Mouse (Mus musculus): ENCODE measurements around the gene Kif13a.

DNA sequence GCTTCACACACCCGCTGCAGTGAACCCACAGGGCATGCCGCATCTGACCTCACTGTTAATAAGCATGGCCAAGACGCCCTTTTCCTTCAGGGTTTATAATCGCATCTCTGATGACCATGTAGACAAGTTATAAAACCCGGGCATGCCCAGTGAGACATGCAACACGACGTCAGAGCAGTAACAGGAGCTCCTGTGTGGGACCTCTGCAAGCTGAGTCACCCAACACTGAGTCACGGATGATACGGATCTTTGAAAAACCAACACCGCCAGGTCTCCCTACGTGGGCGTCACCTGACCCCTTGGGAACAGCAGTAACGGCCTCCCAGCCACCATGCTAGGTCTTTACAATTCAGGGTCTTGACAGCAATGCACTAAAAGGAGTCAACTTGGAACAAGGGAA lies 89.0 kb downstream of the Kif13a start:
- no peak for TF ChIP-seq CTCF (IDR thresholded peaks at IDR 0.05; ENCODE audit: control insufficient read depth, insufficient read depth, insufficient replicate concordance, low read depth, low read length)
- TF ChIP-seq POLR2A (IDR thresholded peaks at IDR 0.05; ENCODE audit: control insufficient read depth, low read depth, low read length): no peak

Data from testis, adult 2 months (tissue).